Mouse (Mus musculus): Measurements from ENCODE around the gene Prickle3. TPM values are rescaled to one million over a fixed set of nuclear protein-coding genes. Genes with fewer than 3 reads are reported as not detected.

Prickle3 gene
- polyA plus RNA-seq, 1 experiment from 2014 or later, result 4.1 TPM

DNA sequence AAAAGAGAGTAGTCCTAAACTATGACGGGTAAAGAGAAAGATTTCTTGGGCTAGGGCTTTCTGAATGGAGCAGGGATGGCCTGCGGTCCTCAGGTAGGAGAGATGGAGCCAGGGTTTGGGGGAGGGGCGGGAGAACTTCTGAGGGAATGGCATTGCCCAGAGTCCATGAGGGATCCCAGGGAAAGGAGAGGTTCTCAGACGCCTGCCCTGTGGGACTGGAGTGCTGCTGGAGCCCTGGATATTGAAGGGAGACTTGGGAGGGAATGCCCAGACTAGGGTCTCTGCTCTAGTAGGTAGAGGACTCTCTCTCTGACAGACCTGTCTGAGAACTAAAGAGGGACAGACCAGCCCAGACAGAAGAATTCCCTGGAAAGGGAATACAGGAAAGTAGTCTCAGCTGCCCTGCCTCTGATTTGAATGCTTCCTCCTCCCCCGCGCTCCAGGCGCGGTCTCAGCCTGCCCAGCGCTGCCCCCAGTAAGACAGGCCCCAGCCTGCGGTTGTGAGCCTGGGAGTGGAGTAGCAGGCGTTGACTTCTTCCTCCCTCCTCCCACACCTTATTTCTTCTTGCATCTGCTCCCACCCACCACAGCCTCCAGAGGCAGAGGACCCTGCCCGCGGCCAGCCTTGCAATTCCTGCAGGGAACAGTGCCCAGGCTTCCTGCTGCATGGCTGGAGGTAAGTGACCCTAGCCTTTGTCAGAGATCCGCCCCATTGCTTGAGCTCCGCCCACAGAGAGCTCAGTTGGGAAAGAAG, 1.1 kb downstream of the Prickle3 start:
- H3K4me3 ChIP-seq, result peak overlapping the region; percentile 60
- H3K27me3 ChIP-seq (replicated peaks; ENCODE audit: low read depth, poor library complexity, severe bottlenecking), result no peaks in the 10 kb centered on the region
- no peaks in the 10 kb centered on the region for H3K36me3 ChIP-seq (replicated peaks)
- WGBS, result 19% methylated on average over 15 of the region's 15 CpGs
- H3K27ac ChIP-seq (replicated peaks), result peak overlapping the region; percentile 77
- DNase-seq (ENCODE audit: low spot score), result peak; percentile 42
- H3K4me1 ChIP-seq, result peaks cover 21% of the 10 kb centered on the region
- H3K9me3 ChIP-seq, result peaks cover 4% of the 10 kb centered on the region; the same call in 1 of the 2 replicates

GRCm38 (mm10) chrX:7658785-7659589, 1.9 kb downstream of the Prickle3 start:
- Histone ChIP-seq H3K9me3 (peaks cover 4% of the 10 kb centered on the region; the same call in 1 of the 2 replicates), H3K27me3 (replicated peaks; ENCODE audit: low read depth, poor library complexity, severe bottlenecking) (no peaks in the 10 kb centered on the region), H3K4me3 (peak overlapping the region; percentile 60), H3K27ac (replicated peaks) (peak overlapping the region; percentile 77; the same call in 1 of the 2 replicates), H3K36me3 (replicated peaks) (no peaks in the 10 kb centered on the region), H3K4me1 (peaks cover 21% of the 10 kb centered on the region)
- WGBS, result 53% methylated on average over 11 of the region's 11 CpGs
- DNase-seq (ENCODE audit: low spot score), result no peak

DNA sequence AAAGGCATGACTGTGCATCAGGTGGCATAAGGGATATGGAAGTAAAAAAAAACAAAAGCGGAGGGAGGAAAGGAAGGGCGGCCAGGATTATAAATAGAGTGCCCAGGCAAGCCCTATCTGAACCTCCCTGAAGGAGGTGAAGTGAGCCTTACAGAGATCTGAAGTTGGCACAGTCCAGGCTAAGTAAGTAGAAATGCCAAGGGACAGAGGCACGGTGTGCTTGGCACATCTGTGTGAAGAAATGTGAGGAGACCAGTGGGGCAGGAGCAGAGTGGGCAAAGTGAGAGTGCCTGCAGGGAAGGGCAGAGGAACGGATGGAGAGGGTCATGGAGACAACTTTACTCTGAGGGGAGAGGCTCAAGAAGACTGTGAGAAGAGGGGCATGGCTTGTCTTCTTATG, 4.0 kb downstream of the Prickle3 start:
- H3K27ac ChIP-seq (replicated peaks), result no peak overlapping the region
- H3K36me3 ChIP-seq (replicated peaks), result peaks cover 6% of the 10 kb centered on the region; the same call in 1 of the 2 replicates
- no peak for DNase-seq (ENCODE audit: low spot score)
- no peak overlapping the region for H3K4me3 ChIP-seq
- WGBS, result 74% methylated on average over 4 of the region's 4 CpGs
- peaks cover 7% of the 10 kb centered on the region; the same call in 1 of the 2 replicates for H3K9me3 ChIP-seq
- H3K27me3 ChIP-seq (replicated peaks; ENCODE audit: low read depth, poor library complexity, severe bottlenecking), result no peaks in the 10 kb centered on the region
- H3K4me1 ChIP-seq, result peaks cover 21% of the 10 kb centered on the region

- Histone ChIP-seq H3K36me3 (replicated peaks) (peaks cover 21% of the 10 kb centered on the region), H3K27ac (replicated peaks) (no peak overlapping the region), H3K4me3 (no peak overlapping the region), H3K27me3 (replicated peaks; ENCODE audit: low read depth, poor library complexity, severe bottlenecking) (no peaks in the 10 kb centered on the region), H3K9me3 (peaks cover 7% of the 10 kb centered on the region; the same call in 1 of the 2 replicates), H3K4me1 (peaks cover 13% of the 10 kb centered on the region)
- no peak for DNase-seq (ENCODE audit: low spot score)
- 75% methylated on average over 3 of the region's 3 CpGs for whole genome bisulfite sequencing
Measured at GRCm38 (mm10) chrX:7662936-7663335, 5.9 kb downstream of the Prickle3 start.

DNA sequence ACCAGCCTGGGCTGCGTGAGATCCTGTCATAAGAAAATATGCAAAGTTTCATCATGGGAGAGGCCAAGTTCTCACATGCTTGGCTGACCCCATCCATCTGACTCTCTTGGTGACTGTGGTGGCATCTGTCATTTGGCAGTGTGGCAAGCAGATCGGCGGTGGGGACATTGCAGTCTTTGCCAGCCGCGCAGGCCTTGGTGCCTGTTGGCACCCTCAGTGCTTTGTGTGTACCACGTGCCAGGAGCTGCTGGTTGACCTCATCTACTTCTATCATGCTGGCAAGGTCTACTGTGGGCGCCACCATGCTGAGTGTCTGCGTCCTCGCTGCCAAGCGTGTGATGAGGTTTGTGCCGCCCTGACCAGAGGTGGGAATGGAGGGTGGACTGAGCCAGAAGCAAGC, 7.7 kb downstream of the Prickle3 start:
- Histone ChIP-seq H3K36me3 (replicated peaks) (peaks cover 29% of the 10 kb centered on the region), H3K27ac (replicated peaks) (no peak overlapping the region), H3K27me3 (replicated peaks; ENCODE audit: low read depth, poor library complexity, severe bottlenecking) (no peaks in the 10 kb centered on the region), H3K4me1 (no peaks in the 10 kb centered on the region), H3K4me3 (no peak overlapping the region), H3K9me3 (0 out of 2 replicates have a peak, but pooled peaks cover 2% of the 10 kb centered on the region)
- 88% methylated on average over 11 of the region's 11 CpGs for WGBS
- no peak for DNase-seq (ENCODE audit: low spot score)

DNA sequence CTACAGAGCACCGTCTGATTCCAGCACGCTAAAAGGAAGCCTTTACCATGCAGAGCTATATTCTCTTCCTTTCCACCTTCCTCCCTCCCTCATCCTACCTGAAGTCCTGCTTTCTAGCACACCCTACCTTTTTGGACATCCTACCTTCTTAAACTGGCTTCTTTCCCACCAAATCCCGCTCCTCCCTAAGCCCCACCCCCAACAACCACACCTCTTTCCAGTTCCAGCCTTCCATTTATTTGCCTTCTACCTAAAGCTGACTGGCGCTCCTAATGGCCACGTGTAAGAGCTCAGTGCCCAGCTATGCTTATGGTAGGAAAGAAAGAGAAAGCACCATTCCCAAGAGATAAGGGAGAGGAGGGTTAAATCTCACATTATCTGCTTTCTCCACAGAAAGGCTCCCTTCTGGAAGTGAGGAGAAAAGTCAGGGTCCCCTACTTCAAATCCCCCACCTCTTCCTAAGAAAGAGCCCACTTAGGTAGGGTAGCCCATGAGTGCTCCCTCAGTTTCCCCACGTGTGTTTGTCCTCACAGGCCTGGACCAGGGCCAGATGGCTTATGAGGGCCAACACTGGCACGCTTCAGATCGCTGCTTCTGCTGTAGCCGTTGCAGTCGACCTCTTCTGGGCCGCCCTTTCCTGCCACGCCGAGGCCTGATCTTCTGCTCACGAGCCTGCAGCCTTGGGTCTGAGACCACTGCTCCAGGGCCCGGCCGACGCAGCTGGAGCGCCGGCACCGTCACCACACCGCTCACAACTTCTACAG, 8.9 kb downstream of the Prickle3 start:
- 75% methylated on average over 21 of the region's 21 CpGs for WGBS
- H3K4me1 ChIP-seq, result peaks cover 7% of the 10 kb centered on the region
- H3K9me3 ChIP-seq, result 0 out of 2 replicates have a peak, but pooled peaks cover 6% of the 10 kb centered on the region
- no peaks in the 10 kb centered on the region for H3K27me3 ChIP-seq (replicated peaks; ENCODE audit: low read depth, poor library complexity, severe bottlenecking)
- DNase-seq (ENCODE audit: low spot score), result no peak
- H3K36me3 ChIP-seq (replicated peaks), result peaks cover 29% of the 10 kb centered on the region
- no peak overlapping the region for H3K27ac ChIP-seq (replicated peaks)
- H3K4me3 ChIP-seq, result no peak overlapping the region

DNA sequence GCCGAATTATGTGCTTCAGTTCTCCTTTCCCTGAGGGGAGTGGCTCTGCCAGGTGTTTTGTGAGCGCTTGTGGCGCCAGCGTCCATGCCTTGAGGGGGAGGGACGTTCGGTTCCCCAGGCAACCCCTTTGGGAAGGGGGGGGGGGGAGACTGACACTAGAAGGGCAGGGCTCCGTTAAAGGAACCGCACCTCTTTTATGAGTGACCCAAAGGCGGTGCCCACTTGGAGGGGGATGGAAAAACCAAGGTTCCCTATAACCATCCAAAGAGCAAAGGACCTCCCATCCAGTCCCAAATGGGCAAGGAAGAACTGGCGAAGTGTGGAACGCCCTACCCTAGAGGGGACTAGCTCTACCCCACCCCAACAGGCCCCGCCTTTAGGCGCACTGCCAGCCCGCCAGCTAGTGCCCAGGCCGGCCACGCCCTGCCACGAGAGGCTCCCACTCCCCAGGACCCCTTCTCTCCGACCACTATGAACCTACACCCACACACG, 13.4 kb downstream of the Prickle3 start:
- Histone ChIP-seq H3K36me3 (replicated peaks) (peaks cover 23% of the 10 kb centered on the region), H3K27ac (replicated peaks) (peak overlapping the region; percentile 72), H3K9me3 (peaks cover 4% of the 10 kb centered on the region; the same call in 1 of the 2 replicates), H3K4me1 (peaks cover 18% of the 10 kb centered on the region), H3K27me3 (replicated peaks; ENCODE audit: low read depth, poor library complexity, severe bottlenecking) (peaks cover 19% of the 10 kb centered on the region; the same call in 1 of the 2 replicates), H3K4me3 (peak overlapping the region; percentile 59)
- 23% methylated on average over 19 of the region's 19 CpGs for WGBS
- peak; percentile 67 for DNase-seq (ENCODE audit: low spot score)

DNA sequence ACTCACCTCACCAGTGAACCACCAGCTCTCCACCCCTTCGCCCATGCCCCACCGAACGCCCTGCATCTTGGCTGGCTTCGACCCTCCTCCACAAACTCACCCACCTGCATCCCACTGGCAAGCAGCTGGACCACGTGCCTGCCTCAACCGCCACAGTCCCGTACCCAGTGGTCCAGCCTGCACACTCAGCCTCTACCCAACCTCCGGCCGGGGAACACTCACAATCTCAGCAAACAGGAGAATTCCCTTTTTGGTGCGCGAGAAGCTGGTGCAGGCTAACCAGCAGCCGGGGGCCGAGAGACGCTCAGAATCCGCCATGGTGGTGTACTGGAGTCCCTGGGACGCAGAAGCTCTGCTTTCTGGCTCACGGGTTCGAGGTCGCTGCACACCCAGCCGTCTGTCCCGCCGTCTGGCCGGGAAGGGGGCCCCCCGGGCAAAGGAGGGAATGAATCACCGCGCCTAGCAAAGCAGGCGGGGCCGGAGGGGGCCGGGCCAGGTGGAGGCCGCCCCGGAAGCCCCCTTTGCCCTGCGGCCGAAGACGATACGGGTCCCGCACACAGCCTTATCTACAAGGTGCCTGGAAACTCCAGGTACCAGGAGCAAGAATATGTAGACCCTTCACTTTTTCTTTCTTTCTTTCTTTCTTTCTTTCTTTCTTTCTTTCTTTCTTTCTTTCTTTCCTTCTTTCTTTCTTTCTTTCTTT, 14.0 kb downstream of the Prickle3 start, which contains the start of gene Plp2:
Plp2 (minus strand) TSS at position 470 of the 703 bp plus-strand sequence.
- H3K27me3 ChIP-seq (replicated peaks; ENCODE audit: low read depth, poor library complexity, severe bottlenecking), result peaks cover 21% of the 10 kb centered on the region; the same call in 1 of the 2 replicates
- H3K4me3 ChIP-seq, result peak within 1 kb of the TSS; percentile 59
- peak; percentile 39 for DNase-seq (ENCODE audit: low spot score)
- peaks cover 23% of the 10 kb centered on the region for H3K36me3 ChIP-seq (replicated peaks)
- H3K27ac ChIP-seq (replicated peaks), result peak within 1 kb of the TSS; percentile 72
- 22% methylated on average over 35 of the region's 36 CpGs for WGBS
- H3K4me1 ChIP-seq, result peaks cover 18% of the 10 kb centered on the region
- H3K9me3 ChIP-seq, result peaks cover 4% of the 10 kb centered on the region; the same call in 1 of the 2 replicates

- no peak overlapping the region for H3K4me3 ChIP-seq
- peaks cover 4% of the 10 kb centered on the region; the same call in 1 of the 2 replicates for H3K9me3 ChIP-seq
- peak; percentile 12 for DNase-seq (ENCODE audit: low spot score)
- peaks cover 7% of the 10 kb centered on the region; the same call in 1 of the 2 replicates for H3K36me3 ChIP-seq (replicated peaks)
- H3K27ac ChIP-seq (replicated peaks), result no peak overlapping the region
- peaks cover 21% of the 10 kb centered on the region; the same call in 1 of the 2 replicates for H3K27me3 ChIP-seq (replicated peaks; ENCODE audit: low read depth, poor library complexity, severe bottlenecking)
- H3K4me1 ChIP-seq, result peaks cover 18% of the 10 kb centered on the region
- 59% methylated on average over 6 of the region's 6 CpGs for WGBS
Measured at GRCm38 (mm10) chrX:7672739-7673138, 15.7 kb downstream of the Prickle3 start.

DNA sequence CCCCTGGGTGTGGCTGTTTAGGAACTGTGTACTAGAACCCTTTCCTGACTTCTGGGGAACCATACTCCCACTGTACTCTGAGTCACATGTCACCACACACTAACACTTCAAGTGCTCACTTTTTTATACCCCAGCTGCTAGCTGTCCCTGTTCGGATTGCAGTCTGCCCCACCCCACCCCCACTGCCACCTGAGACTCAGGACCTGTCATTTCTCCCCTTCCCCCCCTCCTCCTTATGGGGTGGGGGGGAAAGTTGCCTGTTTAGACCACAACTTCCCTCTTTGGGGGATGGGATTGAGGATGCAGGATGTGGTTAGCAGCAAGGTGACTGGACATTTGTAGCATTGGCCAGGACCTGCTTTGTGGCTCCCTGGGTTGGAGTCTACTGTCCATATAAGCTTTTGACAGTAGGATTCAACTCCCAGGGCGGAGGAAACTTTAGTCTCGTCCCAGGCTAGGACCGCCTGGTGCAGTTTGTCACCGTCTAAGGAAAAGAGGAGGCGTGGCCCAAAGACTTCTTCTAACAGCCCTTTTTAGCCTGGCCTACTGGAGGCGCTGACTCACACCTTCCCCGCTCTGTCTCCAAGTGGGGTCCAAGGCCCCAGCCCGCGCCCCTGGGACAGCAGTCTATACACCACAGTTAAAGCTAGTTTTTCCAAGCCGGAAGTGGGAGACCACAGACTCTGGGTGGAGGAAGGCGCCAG, 16.7 kb downstream of the Prickle3 start:
- Histone ChIP-seq H3K27ac (replicated peaks) (no peak overlapping the region), H3K36me3 (replicated peaks) (peaks cover 6% of the 10 kb centered on the region; the same call in 1 of the 2 replicates), H3K4me1 (peaks cover 18% of the 10 kb centered on the region), H3K27me3 (replicated peaks; ENCODE audit: low read depth, poor library complexity, severe bottlenecking) (peaks cover 21% of the 10 kb centered on the region; the same call in 1 of the 2 replicates), H3K9me3 (peaks cover 4% of the 10 kb centered on the region; the same call in 1 of the 2 replicates), H3K4me3 (peak overlapping the region; percentile 41; the same call in 1 of the 2 replicates)
- peak; percentile 18 for DNase-seq (ENCODE audit: low spot score)
- WGBS, result 38% methylated on average over 12 of the region's 12 CpGs
